Mouse (Mus musculus): ENCODE data around the gene Mboat2. TPM values are rescaled to one million over a fixed set of nuclear protein-coding genes. Genes with fewer than 3 reads are reported as not detected.
A peak's percentile ranks its signal among the peaks of the same experiment; 100 is the strongest.

Mboat2 gene
- polyA plus RNA-seq, 2 experiments from 2014 or later: 0.27 TPM; not detected in 1

- no peak for ATAC-seq
These were observed 119.8 kb downstream of the Mboat2 start for GRCm38 (mm10) chr12:24950376-24951046.

GRCm38 (mm10) chr12:24952147-24952546, 121.5 kb downstream of the Mboat2 start:
- ATAC-seq: peak; percentile 52

- ATAC-seq: no peak
These were observed 124.5 kb downstream of the Mboat2 start for GRCm38 (mm10) chr12:24955137-24955536.

- no peak for ATAC-seq
These were observed 127.8 kb downstream of the Mboat2 start for GRCm38 (mm10) chr12:24958526-24958925.

GRCm38 (mm10) chr12:24961821-24962220, 131.1 kb downstream of the Mboat2 start:
- ATAC-seq: no peak

GRCm38 (mm10) chr12:24962362-24962967, 131.8 kb downstream of the Mboat2 start:
- no peak for ATAC-seq

- no peak for ATAC-seq
These were observed 132.8 kb downstream of the Mboat2 start for GRCm38 (mm10) chr12:24963393-24964022.

GRCm38 (mm10) chr12:24965406-24965805, 134.7 kb downstream of the Mboat2 start:
- ATAC-seq: no peak

- ATAC-seq: no peak
These were observed 135.4 kb downstream of the Mboat2 start for GRCm38 (mm10) chr12:24966046-24966445.

GRCm38 (mm10) chr12:24971490-24972200, 141.0 kb downstream of the Mboat2 start:
- no peak for ATAC-seq

GRCm38 (mm10) chr12:24972371-24973350, 142.0 kb downstream of the Mboat2 start:
- ATAC-seq: no peak

- ATAC-seq: no peak
These were observed 142.9 kb downstream of the Mboat2 start for GRCm38 (mm10) chr12:24973586-24973985.

GRCm38 (mm10) chr12:24974446-24975114, 143.9 kb downstream of the Mboat2 start, which contains the start of gene Kidins220:
Kidins220 (plus strand) TSS chr12:24974925.
- ATAC-seq: peak; percentile 87

- peak; percentile 67 for ATAC-seq
These were observed 144.5 kb downstream of the Mboat2 start for GRCm38 (mm10) chr12:24975115-24975733.

GRCm38 (mm10) chr12:24985226-24985625, 154.5 kb downstream of the Mboat2 start:
- no peak for ATAC-seq

GRCm38 (mm10) chr12:24995350-24995749, 164.7 kb downstream of the Mboat2 start:
- no peak for ATAC-seq

- ATAC-seq: no peak
These were observed 174.7 kb downstream of the Mboat2 start for GRCm38 (mm10) chr12:25005350-25005749.

- no peak for ATAC-seq
These were observed 179.3 kb downstream of the Mboat2 start for GRCm38 (mm10) chr12:25009957-25010356.

GRCm38 (mm10) chr12:25010416-25010815, 179.7 kb downstream of the Mboat2 start:
- ATAC-seq: no peak

- ATAC-seq: no peak
These were observed 181.2 kb downstream of the Mboat2 start for GRCm38 (mm10) chr12:25011733-25012367.
